Mouse (Mus musculus): ENCODE data around the gene Chadl. TPM values are rescaled to one million over a fixed set of nuclear protein-coding genes. Genes with fewer than 3 reads are reported as not detected.
"Not testable (repeated sequence)": the region's sequence is repeated elsewhere in the genome, so short reads cannot be mapped to it uniquely, and the experiment has no call there.

Chadl gene
- polyA plus RNA-seq, 1 experiment from 2014 or later: 7.6 TPM

- H3K9ac ChIP-seq: no peak overlapping the region
- peaks cover 73% of the 10 kb centered on the region for H3K36me3 ChIP-seq
- no peak overlapping the region for H3K4me3 ChIP-seq
- H3K27me3 ChIP-seq: no peaks in the 10 kb centered on the region
- H3K4me1 ChIP-seq: no peaks in the 10 kb centered on the region
- no peak overlapping the region for H3K27ac ChIP-seq
- 93% methylated on average over 5 of the region's 5 CpGs for WGBS
- no peaks in the 10 kb centered on the region for H3K9me3 ChIP-seq
- no peak overlapping the region for H3K4me2 ChIP-seq (replicated peaks)
- ATAC-seq (ENCODE audit: insufficient number of reproducible peaks, insufficient read depth, low FRiP score, low TSS enrichment): no peak
These were observed 25.3 kb upstream of the Chadl start for GRCm38 (mm10) chr15:81722361-81722760.

- Histone ChIP-seq H3K9me3 (no peaks in the 10 kb centered on the region), H3K4me2 (replicated peaks) (no peak overlapping the region), H3K4me1 (no peaks in the 10 kb centered on the region), H3K4me3 (no peak overlapping the region), H3K9ac (no peak overlapping the region), H3K27me3 (no peaks in the 10 kb centered on the region), H3K27ac (no peak overlapping the region), H3K36me3 (peaks cover 94% of the 10 kb centered on the region)
- no peak for ATAC-seq (ENCODE audit: insufficient number of reproducible peaks, insufficient read depth, low FRiP score, low TSS enrichment)
- 90% methylated on average over 6 of the region's 6 CpGs for WGBS
These were observed 22.0 kb upstream of the Chadl start for GRCm38 (mm10) chr15:81719139-81719531.

- Histone ChIP-seq H3K36me3 (peaks cover 95% of the 10 kb centered on the region), H3K27ac (no peak overlapping the region), H3K27me3 (no peaks in the 10 kb centered on the region), H3K9ac (no peak overlapping the region), H3K9me3 (no peaks in the 10 kb centered on the region), H3K4me3 (no peak overlapping the region), H3K4me1 (no peaks in the 10 kb centered on the region), H3K4me2 (replicated peaks) (no peak overlapping the region)
- 91% methylated on average over 9 of the region's 9 CpGs for WGBS
- no peak for ATAC-seq (ENCODE audit: insufficient number of reproducible peaks, insufficient read depth, low FRiP score, low TSS enrichment)
These were observed 21.4 kb upstream of the Chadl start for GRCm38 (mm10) chr15:81718336-81719138.

- H3K9me3 ChIP-seq: no peaks in the 10 kb centered on the region
- H3K4me3 ChIP-seq: no peak overlapping the region
- whole genome bisulfite sequencing: 86% methylated on average over 6 of the region's 6 CpGs
- H3K36me3 ChIP-seq: peaks cover 92% of the 10 kb centered on the region
- no peak overlapping the region for H3K9ac ChIP-seq
- H3K27ac ChIP-seq: no peak overlapping the region
- no peaks in the 10 kb centered on the region for H3K4me1 ChIP-seq
- ATAC-seq (ENCODE audit: insufficient number of reproducible peaks, insufficient read depth, low FRiP score, low TSS enrichment): no peak
- no peaks in the 10 kb centered on the region for H3K27me3 ChIP-seq
- no peak overlapping the region for H3K4me2 ChIP-seq (replicated peaks)
These were observed 16.7 kb upstream of the Chadl start for GRCm38 (mm10) chr15:81713742-81714141.

GRCm38 (mm10) chr15:81710801-81711200 is 13.7 kb upstream of the Chadl start:
- no peak overlapping the region for H3K27ac ChIP-seq
- H3K4me2 ChIP-seq (replicated peaks): no peak overlapping the region
- no peaks in the 10 kb centered on the region for H3K27me3 ChIP-seq
- H3K4me1 ChIP-seq: no peaks in the 10 kb centered on the region
- no peak for ATAC-seq (ENCODE audit: insufficient number of reproducible peaks, insufficient read depth, low FRiP score, low TSS enrichment)
- no peaks in the 10 kb centered on the region for H3K9me3 ChIP-seq
- 82% methylated on average over 4 of the region's 4 CpGs for WGBS
- no peak overlapping the region for H3K9ac ChIP-seq
- H3K36me3 ChIP-seq: peaks cover 87% of the 10 kb centered on the region
- no peak overlapping the region for H3K4me3 ChIP-seq

- H3K27me3 ChIP-seq: no peaks in the 10 kb centered on the region
- peaks cover 88% of the 10 kb centered on the region for H3K36me3 ChIP-seq
- H3K4me1 ChIP-seq: no peaks in the 10 kb centered on the region
- H3K4me3 ChIP-seq: no peak overlapping the region
- no peak overlapping the region for H3K27ac ChIP-seq
- WGBS: 94% methylated on average over 1 of the region's 1 CpGs
- H3K9me3 ChIP-seq: no peaks in the 10 kb centered on the region
- no peak overlapping the region for H3K4me2 ChIP-seq (replicated peaks)
- ATAC-seq (ENCODE audit: insufficient number of reproducible peaks, insufficient read depth, low FRiP score, low TSS enrichment): no peak
- no peak overlapping the region for H3K9ac ChIP-seq
These were observed 12.6 kb upstream of the Chadl start for GRCm38 (mm10) chr15:81709686-81710085.

- no peak overlapping the region for H3K9ac ChIP-seq
- 96% methylated on average over 11 of the region's 11 CpGs for WGBS
- H3K9me3 ChIP-seq: no peaks in the 10 kb centered on the region
- no peaks in the 10 kb centered on the region for H3K27me3 ChIP-seq
- H3K4me3 ChIP-seq: no peak overlapping the region
- H3K27ac ChIP-seq: no peak overlapping the region
- ATAC-seq (ENCODE audit: insufficient number of reproducible peaks, insufficient read depth, low FRiP score, low TSS enrichment): no peak
- no peak overlapping the region for H3K4me2 ChIP-seq (replicated peaks)
- H3K36me3 ChIP-seq: peaks cover 93% of the 10 kb centered on the region
- H3K4me1 ChIP-seq: no peaks in the 10 kb centered on the region
These were observed 11.9 kb upstream of the Chadl start for GRCm38 (mm10) chr15:81708991-81709390.

GRCm38 (mm10) chr15:81703094-81703489 is 6.0 kb upstream of the Chadl start:
- Histone ChIP-seq H3K4me1 (no peaks in the 10 kb centered on the region), H3K27me3 (no peaks in the 10 kb centered on the region), H3K4me2 (replicated peaks) (no peak overlapping the region), H3K9me3 (no peaks in the 10 kb centered on the region), H3K9ac (no peak overlapping the region), H3K36me3 (peaks cover 53% of the 10 kb centered on the region), H3K27ac (no peak overlapping the region), H3K4me3 (no peak overlapping the region)
- no peak for ATAC-seq (ENCODE audit: insufficient number of reproducible peaks, insufficient read depth, low FRiP score, low TSS enrichment)
- WGBS: 83% methylated on average over 3 of the region's 3 CpGs

- Histone ChIP-seq H3K9ac (no peak overlapping the region), H3K27ac (no peak overlapping the region), H3K9me3 (no peaks in the 10 kb centered on the region), H3K4me2 (replicated peaks) (no peak overlapping the region), H3K4me3 (no peak overlapping the region), H3K4me1 (no peaks in the 10 kb centered on the region), H3K36me3 (peaks cover 47% of the 10 kb centered on the region), H3K27me3 (no peaks in the 10 kb centered on the region)
- 86% methylated on average over 13 of the region's 13 CpGs for WGBS
- ATAC-seq (ENCODE audit: insufficient number of reproducible peaks, insufficient read depth, low FRiP score, low TSS enrichment): no peak
These were observed 5.4 kb upstream of the Chadl start for GRCm38 (mm10) chr15:81702306-81703093.

GRCm38 (mm10) chr15:81701350-81701749 is 4.3 kb upstream of the Chadl start:
- not testable (repeated sequence) for H3K27ac ChIP-seq; H3K4me3 ChIP-seq; H3K4me2 ChIP-seq (replicated peaks); H3K27me3 ChIP-seq; H3K9me3 ChIP-seq; ATAC-seq (ENCODE audit: insufficient number of reproducible peaks, insufficient read depth, low FRiP score, low TSS enrichment); H3K4me1 ChIP-seq; H3K9ac ChIP-seq
- peaks cover 39% of the 10 kb centered on the region for H3K36me3 ChIP-seq
- 75% methylated on average over 4 of the region's 4 CpGs for WGBS

- Histone ChIP-seq H3K4me1 (no peaks in the 10 kb centered on the region), H3K36me3 (peaks cover 31% of the 10 kb centered on the region), H3K4me3 (no peak overlapping the region), H3K9me3 (no peaks in the 10 kb centered on the region), H3K9ac (no peak overlapping the region), H3K27me3 (peaks cover 10% of the 10 kb centered on the region), H3K4me2 (replicated peaks) (no peak overlapping the region), H3K27ac (no peak overlapping the region)
- WGBS: 78% methylated on average over 8 of the region's 8 CpGs
- no peak for ATAC-seq (ENCODE audit: insufficient number of reproducible peaks, insufficient read depth, low FRiP score, low TSS enrichment)
These were observed 3.5 kb upstream of the Chadl start for GRCm38 (mm10) chr15:81700601-81701000.

- H3K27me3 ChIP-seq: peaks cover 14% of the 10 kb centered on the region
- no peak overlapping the region for H3K4me3 ChIP-seq
- H3K4me1 ChIP-seq: no peaks in the 10 kb centered on the region
- no peak overlapping the region for H3K27ac ChIP-seq
- no peak for ATAC-seq (ENCODE audit: insufficient number of reproducible peaks, insufficient read depth, low FRiP score, low TSS enrichment)
- H3K4me2 ChIP-seq (replicated peaks): no peak overlapping the region
- peaks cover 27% of the 10 kb centered on the region for H3K36me3 ChIP-seq
- WGBS: 67% methylated on average over 2 of the region's 2 CpGs
- no peak overlapping the region for H3K9ac ChIP-seq
- H3K9me3 ChIP-seq: no peaks in the 10 kb centered on the region
These were observed 3.1 kb upstream of the Chadl start for GRCm38 (mm10) chr15:81700161-81700560.
